Mouse (Mus musculus): ENCODE results near the gene Angel2. TPM values are rescaled to one million over a fixed set of nuclear protein-coding genes. Genes with fewer than 3 reads are reported as not detected.

Angel2 gene
- polyA plus RNA-seq, 1 experiment from 2014 or later = 52.9 TPM

GRCm38 (mm10) chr1:190947986-190948385 is 23.1 kb downstream of the Angel2 start:
- H3K27ac ChIP-seq = no peak overlapping the region
- peaks cover 99% of the 10 kb centered on the region for H3K36me3 ChIP-seq
- WGBS = 82% methylated on average over 5 of the region's 5 CpGs
- H3K4me3 ChIP-seq = no peak overlapping the region
- H3K9me3 ChIP-seq = no peaks in the 10 kb centered on the region
- no peaks in the 10 kb centered on the region for H3K27me3 ChIP-seq (ENCODE audit: insufficient read depth, poor library complexity, severe bottlenecking)
- no peaks in the 10 kb centered on the region for H3K4me1 ChIP-seq (replicated peaks)
- no peak for DNase-seq (ENCODE audit: low spot score)

GRCm38 (mm10) chr1:190948439-190948838 is 23.5 kb downstream of the Angel2 start:
- no peak for DNase-seq (ENCODE audit: low spot score)

GRCm38 (mm10) chr1:190948846-190949245 is 23.9 kb downstream of the Angel2 start:
- no peak for DNase-seq (ENCODE audit: low spot score)
- H3K4me1 ChIP-seq (replicated peaks) = no peaks in the 10 kb centered on the region
- H3K27ac ChIP-seq = no peak overlapping the region
- H3K9me3 ChIP-seq = no peaks in the 10 kb centered on the region
- WGBS = 94% methylated on average over 17 of the region's 17 CpGs
- H3K27me3 ChIP-seq (ENCODE audit: insufficient read depth, poor library complexity, severe bottlenecking) = no peaks in the 10 kb centered on the region
- H3K36me3 ChIP-seq = peaks cover 99% of the 10 kb centered on the region
- no peak overlapping the region for H3K4me3 ChIP-seq

More at GRCm38 (mm10) chr1:190948439-190948838, 23.5 kb downstream of the Angel2 start:
- Histone ChIP-seq H3K4me1 (replicated peaks) (no peaks in the 10 kb centered on the region), H3K27ac (no peak overlapping the region), H3K9me3 (no peaks in the 10 kb centered on the region), H3K27me3 (ENCODE audit: insufficient read depth, poor library complexity, severe bottlenecking) (no peaks in the 10 kb centered on the region), H3K4me3 (no peak overlapping the region), H3K36me3 (peaks cover 99% of the 10 kb centered on the region)
- WGBS = 93% methylated on average over 7 of the region's 7 CpGs

- H3K36me3 ChIP-seq = peaks cover 99% of the 10 kb centered on the region
- no peak for DNase-seq (ENCODE audit: low spot score)
- H3K27ac ChIP-seq = no peak overlapping the region
- H3K27me3 ChIP-seq (ENCODE audit: insufficient read depth, poor library complexity, severe bottlenecking) = no peaks in the 10 kb centered on the region
- no peak overlapping the region for H3K4me3 ChIP-seq
- no peaks in the 10 kb centered on the region for H3K9me3 ChIP-seq
- H3K4me1 ChIP-seq (replicated peaks) = no peaks in the 10 kb centered on the region
- WGBS = 89% methylated on average over 5 of the region's 5 CpGs
Measured at GRCm38 (mm10) chr1:190951014-190951413, 26.1 kb downstream of the Angel2 start.

- H3K36me3 ChIP-seq = peaks cover 99% of the 10 kb centered on the region
- WGBS = 77% methylated on average over 3 of the region's 3 CpGs
- DNase-seq (ENCODE audit: low spot score) = no peak
Measured at GRCm38 (mm10) chr1:190953009-190953408, 28.1 kb downstream of the Angel2 start.

GRCm38 (mm10) chr1:190958821-190959220 is 33.9 kb downstream of the Angel2 start:
- H3K36me3 ChIP-seq = peaks cover 100% of the 10 kb centered on the region
- WGBS = 84% methylated on average over 5 of the region's 5 CpGs
- no peak overlapping the region for H3K27ac ChIP-seq
- no peaks in the 10 kb centered on the region for H3K27me3 ChIP-seq (ENCODE audit: insufficient read depth, poor library complexity, severe bottlenecking)
- no peaks in the 10 kb centered on the region for H3K9me3 ChIP-seq
- no peaks in the 10 kb centered on the region for H3K4me1 ChIP-seq (replicated peaks)
- no peak for DNase-seq (ENCODE audit: low spot score)
- no peak overlapping the region for H3K4me3 ChIP-seq

More at GRCm38 (mm10) chr1:190953009-190953408, 28.1 kb downstream of the Angel2 start:
- H3K27me3 ChIP-seq (ENCODE audit: insufficient read depth, poor library complexity, severe bottlenecking) = no peaks in the 10 kb centered on the region
- no peaks in the 10 kb centered on the region for H3K4me1 ChIP-seq (replicated peaks)
- H3K9me3 ChIP-seq = no peaks in the 10 kb centered on the region
- H3K4me3 ChIP-seq = no peak overlapping the region
- H3K27ac ChIP-seq = no peak overlapping the region

GRCm38 (mm10) chr1:190962760-190963159 is 37.8 kb downstream of the Angel2 start:
- Histone ChIP-seq H3K4me1 (replicated peaks) (no peaks in the 10 kb centered on the region), H3K27me3 (ENCODE audit: insufficient read depth, poor library complexity, severe bottlenecking) (no peaks in the 10 kb centered on the region), H3K36me3 (peaks cover 98% of the 10 kb centered on the region), H3K4me3 (no peak overlapping the region), H3K27ac (no peak overlapping the region), H3K9me3 (no peaks in the 10 kb centered on the region)
- 91% methylated on average over 3 of the region's 3 CpGs for WGBS
- DNase-seq (ENCODE audit: low spot score) = no peak

- Histone ChIP-seq H3K4me3 (no peak overlapping the region), H3K27ac (no peak overlapping the region), H3K36me3 (peaks cover 97% of the 10 kb centered on the region), H3K4me1 (replicated peaks) (peaks cover 7% of the 10 kb centered on the region), H3K27me3 (ENCODE audit: insufficient read depth, poor library complexity, severe bottlenecking) (no peaks in the 10 kb centered on the region), H3K9me3 (no peaks in the 10 kb centered on the region)
- DNase-seq (ENCODE audit: low spot score) = no peak
- 91% methylated on average over 15 of the region's 15 CpGs for WGBS
Measured at GRCm38 (mm10) chr1:190964992-190965780, 40.3 kb downstream of the Angel2 start.

GRCm38 (mm10) chr1:190968010-190968409 is 43.1 kb downstream of the Angel2 start:
- peaks cover 96% of the 10 kb centered on the region for H3K36me3 ChIP-seq
- 93% methylated on average over 7 of the region's 7 CpGs for WGBS
- H3K9me3 ChIP-seq = no peaks in the 10 kb centered on the region
- no peaks in the 10 kb centered on the region for H3K27me3 ChIP-seq (ENCODE audit: insufficient read depth, poor library complexity, severe bottlenecking)
- no peak for DNase-seq (ENCODE audit: low spot score)
- H3K27ac ChIP-seq = no peak overlapping the region
- peaks cover 7% of the 10 kb centered on the region for H3K4me1 ChIP-seq (replicated peaks)
- H3K4me3 ChIP-seq = no peak overlapping the region

GRCm38 (mm10) chr1:190971708-190972610 is 47.0 kb downstream of the Angel2 start:
- no peak overlapping the region for H3K4me3 ChIP-seq
- no peak for DNase-seq (ENCODE audit: low spot score)
- H3K27ac ChIP-seq = no peak overlapping the region
- no peaks in the 10 kb centered on the region for H3K27me3 ChIP-seq (ENCODE audit: insufficient read depth, poor library complexity, severe bottlenecking)
- peaks cover 83% of the 10 kb centered on the region for H3K36me3 ChIP-seq
- WGBS = 90% methylated on average over 14 of the region's 14 CpGs
- peaks cover 20% of the 10 kb centered on the region for H3K4me1 ChIP-seq (replicated peaks)
- no peaks in the 10 kb centered on the region for H3K9me3 ChIP-seq

GRCm38 (mm10) chr1:190972612-190973192 is 47.8 kb downstream of the Angel2 start:
- Histone ChIP-seq H3K9me3 (no peaks in the 10 kb centered on the region), H3K4me1 (replicated peaks) (peaks cover 27% of the 10 kb centered on the region), H3K27ac (no peak overlapping the region), H3K27me3 (ENCODE audit: insufficient read depth, poor library complexity, severe bottlenecking) (no peaks in the 10 kb centered on the region), H3K4me3 (no peak overlapping the region), H3K36me3 (peaks cover 77% of the 10 kb centered on the region)
- WGBS = 74% methylated on average over 7 of the region's 7 CpGs
- DNase-seq (ENCODE audit: low spot score) = no peak

- Histone ChIP-seq H3K36me3 (peaks cover 64% of the 10 kb centered on the region), H3K4me3 (no peak overlapping the region), H3K27ac (no peak overlapping the region), H3K27me3 (ENCODE audit: insufficient read depth, poor library complexity, severe bottlenecking) (no peaks in the 10 kb centered on the region), H3K9me3 (no peaks in the 10 kb centered on the region), H3K4me1 (replicated peaks) (peaks cover 36% of the 10 kb centered on the region)
- 90% methylated on average over 8 of the region's 8 CpGs for WGBS
- DNase-seq (ENCODE audit: low spot score) = no peak
Measured at GRCm38 (mm10) chr1:190974191-190974590, 49.3 kb downstream of the Angel2 start.
